Mouse (Mus musculus) ovary, postnatal 36 days (tissue): ENCODE measurements around the gene Isg20.

Experiments
- DNase-seq: peaks from one replicate; pipeline ENCODE4 v3.0.0; 2022; ENCODE audit warnings: low spot score, mixed read lengths

Gene Isg20

DNA sequence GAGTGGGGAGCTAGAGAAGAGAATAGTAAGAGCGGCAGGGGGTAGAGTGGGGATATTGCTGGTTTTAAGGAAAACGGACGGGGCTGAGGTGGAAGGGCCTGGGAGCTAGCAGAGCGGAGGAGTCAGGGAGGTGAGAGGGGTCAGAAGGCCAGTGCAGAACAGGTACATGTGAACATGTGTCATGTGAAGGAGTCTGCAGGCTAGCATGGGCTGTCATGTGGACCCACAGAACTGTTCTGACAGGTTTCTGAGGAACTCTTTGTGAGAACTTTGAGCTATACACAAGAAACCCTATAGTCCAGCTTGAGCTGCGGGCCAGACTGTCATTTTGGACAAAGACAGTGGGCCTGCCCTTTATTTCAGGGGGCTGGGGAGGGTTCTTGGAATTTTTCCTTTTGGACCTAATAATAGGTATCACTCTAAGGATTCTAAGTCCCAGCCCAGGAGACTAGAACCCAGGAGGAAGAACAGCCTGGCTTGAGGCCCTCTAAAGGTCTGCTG lies at the start of gene Isg20:
TSS of gene Isg20 (plus strand) at position 451 of the 501 bp plus-strand sequence.
- DNase-seq = no peak

DNA sequence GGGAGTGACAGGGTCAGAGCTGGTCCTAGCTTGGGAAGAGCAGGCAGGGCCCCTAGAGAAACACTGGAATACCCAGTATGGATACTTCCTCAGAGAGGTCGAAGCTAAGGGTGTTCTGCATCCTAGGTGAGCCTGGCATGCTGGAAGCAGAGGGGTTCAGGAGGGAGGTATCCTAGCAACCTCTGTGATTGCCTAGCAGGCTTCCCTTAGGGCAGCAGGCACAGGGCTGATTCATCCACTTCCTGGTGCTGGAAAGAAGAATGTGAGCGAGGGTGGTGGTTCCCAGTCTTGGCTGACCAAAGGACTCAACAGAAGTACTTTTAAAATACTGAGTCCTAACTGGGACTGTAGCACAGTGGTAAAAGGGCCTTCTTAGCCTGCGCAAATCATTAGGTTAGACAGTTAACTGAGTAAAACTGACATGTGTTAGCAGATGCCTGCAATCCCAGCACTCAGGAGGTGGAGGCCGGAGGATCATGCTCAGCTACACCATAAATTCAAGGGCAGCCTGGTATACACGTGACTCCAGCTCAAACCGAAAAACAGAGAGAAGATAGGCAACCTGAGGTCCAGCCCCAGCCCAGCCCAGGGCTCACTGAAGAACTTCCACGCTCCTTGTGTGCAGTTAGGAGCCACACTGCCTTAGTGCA lies 49.3 kb upstream of the Isg20 start:
- DNase-seq = no peak

DNA sequence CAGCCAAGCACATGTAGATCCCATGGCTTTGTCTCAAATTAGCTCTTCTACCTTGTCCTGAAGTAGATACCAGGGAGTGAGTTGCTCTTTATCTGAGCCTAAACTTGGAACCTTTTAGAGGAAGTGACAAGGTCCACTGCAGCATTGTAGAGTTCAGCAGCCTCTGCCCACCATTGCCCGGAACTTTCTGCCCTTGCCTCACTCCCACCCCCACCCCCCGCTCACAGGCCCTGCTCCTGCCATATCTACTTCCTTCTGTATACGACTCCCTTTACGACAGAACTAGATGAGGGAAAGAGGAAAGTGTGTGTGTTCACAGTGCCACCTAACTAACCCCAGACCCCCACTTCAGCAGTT lies 48.8 kb upstream of the Isg20 start:
- no peak for DNase-seq

DNA sequence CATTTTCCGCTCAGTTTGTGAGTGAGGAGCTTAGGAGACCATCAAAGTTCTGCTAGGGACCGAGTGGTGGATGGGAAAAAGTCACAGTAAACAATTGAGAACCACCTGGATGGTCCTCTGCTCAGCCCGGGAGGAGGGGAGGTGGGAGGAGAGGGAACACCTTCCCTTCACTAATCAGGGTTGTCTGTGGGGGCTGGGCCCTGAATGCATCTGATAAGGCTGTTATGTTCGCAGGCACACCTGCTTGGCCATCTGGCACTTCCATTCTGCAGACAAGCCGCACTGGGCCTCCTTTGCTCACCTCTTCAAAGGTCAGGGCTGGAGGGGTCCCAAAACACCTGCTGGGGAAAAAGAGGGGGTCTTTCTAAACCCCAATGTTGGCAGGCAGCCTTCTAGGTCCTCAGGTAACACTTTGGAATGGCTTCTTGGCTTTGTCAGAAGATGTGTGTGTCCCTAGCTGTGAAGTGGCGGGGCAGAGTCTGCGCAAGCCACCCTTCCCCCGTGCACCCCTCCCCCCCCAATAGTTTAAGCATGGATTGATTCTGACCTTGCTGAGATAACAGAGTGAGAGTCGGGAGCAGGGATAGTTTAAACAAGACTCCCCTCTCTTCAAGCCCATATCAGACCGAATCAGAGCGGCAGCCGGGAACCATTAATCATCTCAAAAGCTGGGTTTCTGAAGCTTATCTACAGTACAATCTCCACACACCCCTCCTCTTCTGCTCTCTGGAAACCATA lies 47.8 kb upstream of the Isg20 start:
- no peak for DNase-seq

DNA sequence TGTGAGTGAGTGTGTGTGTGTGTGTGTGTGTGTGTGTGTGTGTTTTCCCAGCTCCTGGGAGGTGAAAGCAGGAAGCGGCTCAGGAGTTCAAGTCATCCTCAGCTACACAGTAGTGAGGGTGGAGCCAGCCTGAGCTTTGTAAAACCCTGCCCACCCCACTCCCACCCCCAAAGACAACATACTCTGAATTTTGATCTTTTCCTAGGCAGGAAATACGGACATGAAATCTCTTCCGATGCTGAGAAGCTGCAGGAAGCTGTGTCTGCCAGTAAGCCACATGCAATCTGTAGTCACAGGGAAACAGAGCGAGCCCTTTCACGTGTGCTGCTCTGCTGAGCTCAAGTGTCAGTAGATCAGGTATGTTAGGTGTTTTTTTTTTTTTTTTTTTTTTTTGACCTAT lies 44.5 kb upstream of the Isg20 start:
- DNase-seq = no peak

DNA sequence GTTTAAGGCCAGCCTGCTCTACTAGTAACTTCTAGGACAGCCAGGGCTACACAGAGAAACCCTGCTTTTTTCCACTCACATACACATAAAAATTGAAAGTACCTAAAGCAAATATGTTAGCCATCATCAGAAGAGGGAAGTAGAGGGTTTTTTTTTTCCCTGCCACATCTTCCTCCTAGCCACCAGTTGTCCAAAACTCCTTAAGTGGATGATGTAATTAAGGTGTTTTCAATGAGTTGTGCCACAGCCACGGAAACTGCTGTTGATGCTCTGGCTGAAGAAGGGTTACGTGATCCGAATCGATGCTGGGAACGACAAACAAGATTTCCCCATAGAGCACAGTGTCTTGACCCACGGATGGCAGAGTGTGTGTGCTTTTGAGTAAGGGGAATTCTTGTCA lies 40.9 kb upstream of the Isg20 start:
- DNase-seq = no peak

DNA sequence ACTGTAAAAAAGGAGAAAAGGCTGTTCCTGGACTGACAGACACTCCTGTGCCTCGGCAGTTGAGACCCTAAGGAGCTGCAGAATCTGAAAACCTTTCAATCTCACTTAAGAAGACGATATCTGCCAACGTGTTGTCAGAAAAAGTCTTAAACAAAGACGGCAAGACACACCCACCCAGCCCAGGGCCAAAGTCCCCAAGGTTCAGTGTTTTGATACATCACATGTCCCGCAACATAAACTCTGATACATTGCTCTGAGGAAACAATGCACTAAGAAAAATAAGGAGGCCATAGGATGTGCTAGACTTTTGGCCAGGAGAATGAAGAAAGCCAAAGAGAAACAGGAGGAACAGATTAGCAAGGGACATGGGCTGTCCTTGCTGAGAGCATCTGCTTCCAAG lies 40.4 kb upstream of the Isg20 start:
- no peak for DNase-seq

DNA sequence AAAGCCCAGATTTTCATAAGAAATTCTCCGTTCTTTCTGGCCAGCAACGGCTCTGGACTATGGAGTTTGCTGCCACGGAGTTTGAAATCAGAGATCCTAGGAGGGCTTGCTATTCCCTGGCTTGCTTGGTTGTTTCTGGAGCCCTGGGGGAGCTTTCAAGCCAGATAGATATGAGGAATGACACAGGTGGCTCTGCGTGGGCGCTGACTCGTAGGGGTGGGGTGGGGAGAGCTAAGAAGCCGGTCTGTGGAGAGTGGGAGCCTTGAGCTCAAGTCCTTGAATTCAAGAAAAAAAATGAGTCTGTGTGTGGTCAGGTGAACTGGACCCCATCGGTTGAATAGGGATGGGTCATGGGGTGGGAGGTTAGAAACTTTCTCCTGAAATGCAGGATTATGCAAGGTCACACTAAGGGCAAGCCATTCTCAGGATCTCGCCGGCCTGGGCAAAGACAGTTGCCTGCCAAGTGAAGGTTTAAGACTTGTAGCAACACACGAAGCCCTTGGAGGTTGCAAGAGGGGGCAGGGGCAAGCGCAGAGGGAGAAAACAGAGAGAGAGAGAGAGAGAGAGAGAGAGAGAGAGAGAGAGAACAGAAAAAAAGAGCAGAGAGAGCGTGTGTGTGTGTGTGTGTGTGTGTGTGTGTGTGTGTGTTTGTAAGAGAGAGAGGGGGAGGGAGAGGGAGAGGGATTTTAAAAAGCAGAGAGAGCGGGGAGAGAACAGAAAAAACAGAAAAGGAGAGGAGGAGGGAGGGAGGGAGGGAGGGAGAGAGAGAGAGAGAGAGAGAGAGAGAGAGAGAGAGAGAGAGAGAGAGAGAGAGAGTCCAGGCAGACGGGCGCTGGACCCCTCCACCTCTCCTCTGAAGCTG lies 31.4 kb upstream of the Isg20 start:
- DNase-seq = no peak

DNA sequence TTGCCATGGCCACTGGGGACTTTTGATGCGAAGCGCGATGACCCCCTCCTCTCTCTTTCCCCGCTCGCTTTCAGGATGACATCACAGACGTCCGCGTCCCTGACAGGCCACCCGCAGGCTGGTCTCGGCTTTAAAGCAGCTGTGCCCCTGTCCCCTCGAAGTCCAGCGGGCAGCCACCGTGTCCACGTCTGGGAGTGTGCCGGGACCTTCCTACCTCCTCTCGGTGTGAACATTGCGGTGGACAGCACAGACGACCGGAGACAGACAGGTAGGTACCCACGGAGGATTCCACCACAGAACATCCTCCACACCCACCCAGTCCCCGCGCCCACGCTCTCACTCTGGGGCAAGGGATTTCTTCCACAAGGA lies 30.8 kb upstream of the Isg20 start:
- DNase-seq = no peak

DNA sequence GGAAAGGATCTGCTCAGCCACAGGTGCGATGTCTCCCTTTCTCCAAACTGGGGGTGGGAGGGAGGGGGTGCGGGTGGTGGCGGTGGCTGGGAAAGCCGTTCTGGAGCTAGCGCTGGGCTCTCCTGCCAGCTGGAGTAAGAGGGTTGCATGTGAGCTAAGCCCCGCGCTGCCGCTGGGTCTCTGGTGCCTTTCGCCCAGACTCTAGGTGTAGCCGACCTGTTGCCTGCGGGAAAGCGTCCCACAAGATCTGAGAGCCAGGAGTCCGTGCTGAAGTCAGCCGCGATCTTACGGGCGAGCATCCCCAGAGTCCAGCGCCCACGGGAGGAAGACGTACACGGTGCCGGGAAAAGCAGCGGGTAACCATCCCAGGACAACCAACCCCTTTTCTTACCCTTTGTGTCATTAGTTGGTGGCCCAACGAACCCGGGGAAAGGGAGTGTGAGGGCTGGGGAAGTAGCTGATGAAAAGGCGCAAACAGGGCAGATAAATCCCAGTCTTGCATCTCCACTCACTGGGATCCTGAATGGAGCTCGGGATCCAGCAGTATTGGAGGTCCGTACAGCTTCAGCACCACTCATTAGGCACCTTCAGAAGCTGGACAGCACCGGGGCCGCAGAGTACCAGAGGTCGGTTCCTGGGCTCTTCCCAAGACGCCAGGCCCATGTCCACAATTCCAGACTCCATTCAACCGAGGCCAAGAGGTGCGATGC lies 30.1 kb upstream of the Isg20 start:
- DNase-seq = no peak

DNA sequence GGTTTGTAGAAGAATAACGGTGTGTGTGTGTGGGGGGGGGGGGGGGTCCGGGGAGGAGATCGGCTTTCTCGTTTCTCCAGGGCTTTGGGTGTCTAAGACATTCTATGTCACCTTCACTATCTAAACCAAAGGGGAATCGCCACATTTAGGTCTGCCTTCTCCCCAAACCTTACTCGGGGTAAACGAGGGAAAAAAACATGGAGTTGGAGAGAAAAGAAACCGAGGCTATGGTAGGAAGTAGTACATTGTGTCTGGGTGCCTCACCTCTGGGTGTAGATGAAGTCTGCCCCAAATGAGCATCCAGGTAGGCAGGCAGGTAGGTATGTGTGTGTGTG lies 29.5 kb upstream of the Isg20 start:
- DNase-seq = no peak

DNA sequence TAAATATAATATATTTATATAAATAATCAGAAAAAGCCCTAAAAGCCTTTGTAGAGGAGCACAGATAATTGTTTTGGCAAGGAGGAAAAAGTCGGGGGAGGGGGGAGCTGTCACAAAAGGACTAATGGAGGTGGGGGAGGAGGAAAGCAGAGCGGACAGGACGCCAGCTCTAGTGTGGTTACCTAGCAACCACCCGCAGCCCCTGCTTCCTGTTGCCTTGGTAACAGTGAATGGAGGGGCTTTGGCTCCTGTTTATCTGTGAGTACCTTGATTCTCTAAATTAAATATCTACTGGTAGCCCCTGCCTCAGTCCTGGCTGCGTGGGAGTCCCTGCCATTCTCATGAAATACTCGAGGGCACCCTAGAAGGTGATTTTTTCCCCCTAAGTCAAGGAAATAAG lies 29.1 kb upstream of the Isg20 start:
- DNase-seq = no peak

DNA sequence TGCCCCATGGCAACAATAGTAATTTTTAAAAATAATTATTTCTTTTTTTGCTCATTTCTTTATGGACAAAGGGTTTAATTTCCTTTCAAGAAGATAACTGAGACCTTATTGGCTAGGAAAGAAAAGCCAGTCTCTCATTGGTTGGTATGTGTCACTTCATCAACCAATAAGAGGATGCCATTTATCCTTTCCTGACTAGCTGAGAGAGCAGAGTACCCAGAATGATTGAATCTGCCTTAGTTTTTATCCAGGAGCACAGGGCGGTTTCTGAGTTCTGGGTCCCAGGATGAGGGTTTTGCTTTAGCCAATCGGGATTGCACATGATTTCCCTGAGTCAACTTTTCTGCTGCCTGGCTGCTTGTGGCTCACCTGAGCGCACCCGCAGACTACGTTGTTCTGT lies 27.8 kb upstream of the Isg20 start:
- no peak for DNase-seq

DNA sequence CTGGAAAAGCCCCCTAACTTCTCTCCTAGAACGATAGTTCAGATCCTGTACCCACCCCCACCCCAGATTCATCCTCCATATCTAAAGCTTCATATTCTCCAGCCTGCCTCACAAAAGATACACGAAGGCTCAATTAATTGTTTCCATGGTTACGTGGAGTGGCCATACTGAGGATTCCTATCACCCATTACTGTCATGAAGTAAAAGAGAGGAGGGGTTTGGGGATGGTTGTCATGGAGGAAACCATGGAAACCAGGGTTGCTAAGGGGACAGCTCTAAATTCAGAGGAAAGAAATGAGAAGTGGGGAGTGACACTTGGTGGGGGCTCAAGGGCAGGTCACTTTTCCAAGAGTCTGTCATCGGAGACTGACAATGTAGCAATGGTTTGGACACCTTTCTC lies 26.7 kb upstream of the Isg20 start:
- DNase-seq = no peak

DNA sequence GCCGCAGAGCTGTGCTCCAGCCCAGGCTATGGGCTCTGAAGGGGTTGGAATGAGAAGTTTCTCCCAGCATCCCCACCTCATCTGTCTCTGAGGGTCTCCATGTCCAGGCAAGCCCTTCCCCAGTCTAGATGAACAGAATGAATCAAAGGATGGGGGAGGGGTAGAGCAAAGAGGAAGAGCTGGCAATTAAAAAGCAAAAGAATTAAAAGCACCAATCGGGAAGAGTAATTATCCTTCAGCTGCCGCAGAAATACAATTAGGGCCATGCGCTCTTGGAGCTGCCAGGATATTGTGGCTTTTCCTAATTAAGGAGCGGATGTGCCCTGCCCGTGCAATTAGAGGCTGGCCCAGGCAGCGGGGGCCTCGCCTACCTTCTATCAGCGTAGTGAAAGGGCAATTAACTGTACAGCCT lies 25.8 kb upstream of the Isg20 start:
- no peak for DNase-seq

DNA sequence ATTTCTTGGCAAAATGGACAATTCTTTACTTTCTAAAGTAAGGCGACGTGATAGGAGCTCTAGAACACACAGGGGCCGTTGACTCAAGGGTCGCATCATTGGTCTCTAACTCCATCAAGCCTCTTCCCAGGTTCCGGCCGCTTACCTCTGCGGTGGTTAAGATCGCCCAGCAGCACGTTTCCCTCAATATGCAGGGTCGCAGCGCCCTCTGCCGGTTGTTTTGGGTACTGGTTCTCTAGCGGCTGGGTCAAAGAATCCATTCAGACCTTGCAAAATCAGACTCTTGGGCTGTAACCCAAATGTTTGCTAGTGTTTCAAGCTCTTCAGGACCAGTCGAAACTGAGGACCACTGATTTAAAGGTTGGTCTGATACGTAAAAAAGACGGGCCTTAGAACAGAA lies 22.6 kb upstream of the Isg20 start:
- DNase-seq = peak; percentile 83

DNA sequence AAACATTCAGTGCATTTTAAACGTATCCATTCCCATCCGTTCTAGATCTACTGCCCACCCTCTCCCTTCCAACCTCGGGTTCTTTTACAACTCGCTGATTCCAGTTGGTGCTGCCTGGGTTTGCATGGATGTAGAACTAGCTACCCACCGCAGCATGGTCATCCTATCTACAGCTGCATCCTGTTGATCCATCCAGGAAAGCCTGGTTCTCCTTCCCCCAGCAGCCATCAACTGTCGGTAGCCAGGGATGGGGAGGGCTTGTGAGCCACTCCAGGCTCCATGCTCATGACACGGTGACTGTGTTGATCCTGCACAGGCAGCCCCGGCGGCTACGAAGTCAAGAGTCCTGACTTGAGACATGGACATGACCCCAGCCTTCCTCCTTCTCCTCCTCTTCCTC lies 19.3 kb upstream of the Isg20 start:
- no peak for DNase-seq

DNA sequence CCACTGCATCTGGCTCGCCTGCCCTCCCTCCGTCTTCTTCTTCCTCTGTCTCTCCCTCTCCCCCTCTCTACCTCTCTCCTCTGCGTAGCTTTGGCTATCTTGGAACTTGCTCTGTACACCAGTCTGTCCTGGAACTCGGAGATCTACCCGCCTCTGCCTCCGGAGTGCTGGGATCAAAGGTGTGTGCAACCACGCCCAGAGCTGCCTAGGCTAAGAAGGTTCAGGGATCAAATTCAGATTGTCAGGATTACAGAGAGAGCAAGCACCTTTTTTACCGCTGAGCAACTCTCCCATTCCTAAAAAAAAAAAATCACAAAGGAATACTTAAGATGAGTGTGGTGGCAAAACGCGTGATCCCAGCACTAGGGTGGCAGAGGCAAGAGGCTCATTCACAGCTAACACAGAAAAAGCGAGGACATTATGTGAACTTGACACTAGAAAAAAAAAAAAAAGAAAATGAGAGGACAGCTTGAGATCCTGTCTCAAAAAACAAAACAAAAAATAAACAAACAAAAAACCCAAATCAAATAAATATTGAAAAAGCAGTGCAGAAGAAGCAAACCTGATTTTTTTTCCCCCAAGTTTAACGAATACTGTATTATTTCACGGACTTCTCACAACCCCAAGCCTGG lies 18.1 kb upstream of the Isg20 start:
- no peak for DNase-seq

DNA sequence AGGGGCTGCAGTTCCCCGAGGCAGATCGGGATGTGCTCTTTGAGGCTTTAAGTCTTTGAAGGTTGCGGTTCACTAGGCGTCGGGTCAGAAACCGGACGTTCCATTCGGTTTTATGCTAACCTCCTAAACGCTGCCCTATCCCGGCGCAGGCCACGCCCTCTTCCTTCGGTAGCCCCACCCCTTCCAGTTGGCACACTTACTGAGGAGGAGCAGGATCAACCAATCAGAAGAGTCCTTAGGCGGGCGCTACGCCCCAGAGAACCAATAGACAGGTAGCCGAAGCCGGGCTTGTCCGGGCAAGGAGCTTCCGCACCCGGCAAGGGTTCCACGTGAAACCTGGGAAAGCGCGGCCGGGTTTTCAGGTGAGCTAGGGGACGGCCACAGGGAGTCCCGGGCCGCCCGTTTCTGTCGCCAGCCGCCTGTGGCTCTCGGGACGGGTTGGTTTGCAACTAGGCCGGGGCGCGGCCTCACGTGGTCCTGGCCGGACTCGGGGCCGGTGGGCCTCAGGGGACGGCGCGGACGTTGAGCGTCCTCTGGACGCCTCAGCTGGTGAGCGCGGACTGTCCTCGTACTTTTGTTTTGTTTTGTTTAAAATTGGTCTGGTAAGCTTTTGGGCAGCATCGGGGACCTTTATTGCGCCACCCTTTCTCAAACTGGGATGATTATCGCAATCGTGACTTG lies 17.4 kb upstream of the Isg20 start, which contains the start of gene Aen:
TSS of gene Aen (plus strand) at position 202 of the 681 bp plus-strand sequence.
- DNase-seq = peak; percentile 98

DNA sequence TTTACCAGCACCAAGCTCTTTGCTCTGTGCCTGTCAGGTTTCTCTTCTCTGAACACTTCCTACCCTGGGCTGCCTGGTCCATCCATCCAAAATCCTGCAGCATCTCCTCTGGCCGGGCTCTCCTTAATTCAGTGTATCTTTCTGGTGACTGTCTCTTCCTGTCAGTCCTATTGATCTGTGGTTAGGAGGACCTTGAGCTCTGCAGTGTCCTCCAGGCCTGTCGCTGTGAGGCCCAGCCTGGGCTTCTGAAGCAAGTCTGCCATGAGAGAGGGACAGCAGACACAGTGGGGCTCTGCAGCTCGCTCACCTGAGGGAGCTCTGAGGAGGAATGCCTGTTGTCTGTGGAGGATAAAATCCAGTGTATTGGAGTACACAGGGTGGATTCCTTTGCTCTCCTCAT lies 15.7 kb upstream of the Isg20 start:
- DNase-seq = no peak

DNA sequence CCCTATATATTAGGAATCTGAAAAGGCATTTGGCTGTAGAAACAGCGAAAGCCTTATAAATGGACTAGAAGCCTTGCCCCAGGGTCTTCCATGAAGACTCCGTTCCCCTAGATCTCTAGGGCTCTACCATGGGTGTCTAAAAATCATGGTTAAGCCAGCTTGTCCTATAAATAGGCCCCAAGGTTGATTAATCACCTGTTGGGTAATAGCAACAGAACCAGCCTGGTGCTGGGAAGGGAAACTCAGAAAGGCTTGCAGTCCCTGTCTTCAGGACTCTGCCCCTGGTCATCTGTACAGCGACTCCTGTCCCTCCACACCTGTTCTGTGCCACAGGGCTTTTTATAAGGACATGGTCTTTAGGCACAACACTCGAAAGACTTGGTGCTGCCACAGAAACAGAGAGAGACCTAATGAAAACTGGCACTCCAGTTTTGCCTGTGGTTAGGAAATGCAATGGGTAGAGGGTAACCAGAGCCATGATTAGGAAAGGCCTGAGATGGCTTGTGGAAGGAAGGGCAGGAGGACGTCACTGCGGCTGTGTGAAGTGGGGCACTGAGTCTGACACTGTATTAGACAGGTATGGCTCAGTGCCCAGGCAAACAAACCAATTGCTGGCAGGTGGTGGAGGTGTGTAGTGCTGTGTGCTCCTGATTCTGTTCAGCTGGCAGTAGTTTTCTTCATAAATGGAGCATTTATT lies 9.9 kb upstream of the Isg20 start:
- no peak for DNase-seq
